Mouse (Mus musculus): ENCODE measurements around the gene Arl15. TPM values are rescaled to one million over a fixed set of nuclear protein-coding genes. Genes with fewer than 3 reads are reported as not detected.

The Arl15 gene
- total RNA-seq, 1 experiment from 2014 or later: 16.2 TPM

DNA sequence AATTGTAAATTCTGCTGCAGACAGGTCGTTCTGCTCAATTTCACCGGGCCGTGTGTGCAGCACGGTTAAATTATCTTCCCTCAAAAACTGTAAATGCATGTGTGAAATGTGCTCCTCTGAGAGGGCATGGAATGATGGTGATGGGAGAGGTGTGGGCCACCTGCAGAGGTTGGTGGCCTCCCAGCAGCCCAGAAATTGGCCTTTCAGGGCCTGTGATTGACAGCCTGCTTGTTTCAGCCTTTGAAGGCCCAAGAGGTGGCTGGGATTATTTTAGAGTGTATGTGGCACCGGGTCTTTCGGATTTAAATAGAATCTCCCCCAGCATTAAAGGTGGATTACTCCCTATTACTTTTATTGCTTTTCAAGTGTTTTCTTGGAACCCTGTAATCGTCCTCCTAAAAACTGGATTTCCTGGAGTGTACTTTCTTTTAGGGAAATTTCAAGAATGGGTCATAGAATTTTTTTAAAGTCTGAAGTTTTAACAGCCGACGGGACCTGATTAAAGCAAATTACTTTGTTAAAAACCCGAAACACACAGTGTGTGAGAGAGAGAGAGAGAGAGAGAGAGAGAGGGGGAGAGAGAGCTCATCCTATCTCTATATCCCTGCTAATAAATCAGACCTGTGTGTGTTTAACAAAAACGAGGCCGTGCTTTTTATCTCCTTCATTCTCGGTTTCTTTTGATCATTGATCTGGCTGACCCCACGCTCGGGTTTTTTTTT lies 186.6 kb downstream of the Arl15 start:
- no peak for ATAC-seq (replicated peaks in 1 of 2; ENCODE audit: insufficient read depth in 1 of 2, low FRiP score in 2 of 2, low TSS enrichment in 1 of 2, low read depth in 1 of 2, poor library complexity in 2 of 2, severe bottlenecking in 2 of 2)

- no peak for ATAC-seq (replicated peaks in 1 of 2; ENCODE audit: insufficient read depth in 1 of 2, low FRiP score in 2 of 2, low TSS enrichment in 1 of 2, low read depth in 1 of 2, poor library complexity in 2 of 2, severe bottlenecking in 2 of 2)
Observed at GRCm38 (mm10) chr13:113981461-113982000, 187.2 kb downstream of the Arl15 start.

GRCm38 (mm10) chr13:113983633-113984032 lies 189.3 kb downstream of the Arl15 start:
- no peak for ATAC-seq (replicated peaks in 1 of 2; ENCODE audit: insufficient read depth in 1 of 2, low FRiP score in 2 of 2, low TSS enrichment in 1 of 2, low read depth in 1 of 2, poor library complexity in 2 of 2, severe bottlenecking in 2 of 2)

GRCm38 (mm10) chr13:113984491-113984890 lies 190.2 kb downstream of the Arl15 start:
- ATAC-seq (replicated peaks in 1 of 2; ENCODE audit: insufficient read depth in 1 of 2, low FRiP score in 2 of 2, low TSS enrichment in 1 of 2, low read depth in 1 of 2, poor library complexity in 2 of 2, severe bottlenecking in 2 of 2): no peak

GRCm38 (mm10) chr13:113986864-113987562 lies 192.7 kb downstream of the Arl15 start:
- ATAC-seq (replicated peaks in 1 of 2; ENCODE audit: insufficient read depth in 1 of 2, low FRiP score in 2 of 2, low TSS enrichment in 1 of 2, low read depth in 1 of 2, poor library complexity in 2 of 2, severe bottlenecking in 2 of 2): no peak

- no peak for ATAC-seq (replicated peaks in 1 of 2; ENCODE audit: insufficient read depth in 1 of 2, low FRiP score in 2 of 2, low TSS enrichment in 1 of 2, low read depth in 1 of 2, poor library complexity in 2 of 2, severe bottlenecking in 2 of 2)
Observed at GRCm38 (mm10) chr13:113990247-113990646, 195.9 kb downstream of the Arl15 start.

GRCm38 (mm10) chr13:113990701-113991100 lies 196.4 kb downstream of the Arl15 start:
- ATAC-seq (replicated peaks in 1 of 2; ENCODE audit: insufficient read depth in 1 of 2, low FRiP score in 2 of 2, low TSS enrichment in 1 of 2, low read depth in 1 of 2, poor library complexity in 2 of 2, severe bottlenecking in 2 of 2): peak in 1 of 2 experiments; percentile 19; a peak in 1 of 4 replicates

DNA sequence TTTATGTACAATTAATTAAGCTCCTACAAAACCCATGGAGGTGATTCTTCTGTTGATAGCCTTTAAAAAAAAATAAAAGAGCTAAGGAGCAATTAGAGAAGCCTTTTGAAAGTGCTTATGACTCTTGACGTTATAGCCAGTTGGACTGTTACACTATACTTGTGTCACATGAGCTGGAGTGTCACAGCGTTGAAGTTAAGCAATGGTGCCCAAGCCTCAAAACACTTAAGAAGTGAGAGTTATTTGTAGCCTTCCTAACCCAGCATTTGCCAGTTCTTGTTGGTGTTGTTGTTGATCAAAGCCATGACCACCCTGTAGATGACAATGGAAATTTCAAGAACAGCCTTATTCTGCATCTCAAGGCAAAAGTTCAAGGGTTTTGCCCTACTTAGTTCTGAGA lies 198.8 kb downstream of the Arl15 start:
- no peak for ATAC-seq (replicated peaks in 1 of 2; ENCODE audit: insufficient read depth in 1 of 2, low FRiP score in 2 of 2, low TSS enrichment in 1 of 2, low read depth in 1 of 2, poor library complexity in 2 of 2, severe bottlenecking in 2 of 2)

DNA sequence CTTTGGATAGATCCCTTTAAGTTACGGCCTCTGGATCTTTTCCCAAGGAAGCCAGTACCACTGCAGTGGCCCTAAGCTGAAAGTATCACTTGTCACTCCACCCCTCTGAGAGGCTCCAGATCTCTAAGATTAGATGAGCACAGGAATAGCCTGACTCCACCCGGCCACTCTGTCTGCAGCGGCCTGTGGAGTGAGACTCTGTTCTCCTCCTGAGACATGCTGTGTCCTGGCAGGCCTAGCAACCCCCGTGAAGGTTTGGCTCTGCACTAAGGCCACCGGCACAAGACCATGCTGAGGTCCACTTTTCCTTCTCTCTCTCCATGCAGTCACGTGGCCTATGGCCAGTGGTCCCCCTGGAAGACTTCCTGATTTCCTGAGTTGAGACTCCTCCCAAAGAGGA lies 200.3 kb downstream of the Arl15 start:
- ATAC-seq (replicated peaks in 1 of 2; ENCODE audit: insufficient read depth in 1 of 2, low FRiP score in 2 of 2, low TSS enrichment in 1 of 2, low read depth in 1 of 2, poor library complexity in 2 of 2, severe bottlenecking in 2 of 2): no peak

DNA sequence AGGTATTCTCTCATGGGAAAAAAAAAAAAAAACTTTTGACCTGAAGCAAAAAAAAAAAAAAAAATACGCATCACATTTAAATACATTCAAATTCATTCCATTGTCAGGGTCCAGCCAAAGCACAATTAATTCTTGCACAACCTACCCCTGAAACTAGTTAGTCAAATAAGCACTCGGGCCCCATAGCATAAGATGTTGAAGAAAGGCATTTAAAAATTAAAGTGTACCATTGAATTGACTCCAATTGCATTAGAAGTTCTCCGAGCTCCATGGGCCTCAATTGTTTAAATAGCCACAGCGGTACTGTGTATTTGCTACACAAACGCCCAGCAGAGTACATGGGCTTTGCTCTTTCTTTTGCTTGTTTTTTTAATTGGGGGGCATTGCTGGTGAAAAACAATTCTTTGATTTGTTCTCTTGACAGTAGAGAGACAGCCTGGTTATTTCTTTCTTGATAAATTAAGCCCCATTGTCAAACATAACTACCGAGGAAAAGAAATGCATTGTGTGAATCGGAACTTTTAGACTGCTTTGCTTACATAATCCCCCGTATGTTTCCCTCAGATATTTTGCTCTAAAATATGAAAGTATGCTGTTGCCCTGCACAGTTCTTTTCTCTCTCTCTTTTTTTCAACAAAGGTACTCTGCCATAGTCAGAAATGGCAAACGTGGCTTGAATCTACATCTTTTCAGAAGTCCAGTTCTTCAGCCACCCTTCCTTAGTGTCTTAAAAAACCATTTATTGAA lies 201.4 kb downstream of the Arl15 start:
- no peak for ATAC-seq (replicated peaks in 1 of 2; ENCODE audit: insufficient read depth in 1 of 2, low FRiP score in 2 of 2, low TSS enrichment in 1 of 2, low read depth in 1 of 2, poor library complexity in 2 of 2, severe bottlenecking in 2 of 2)

- no peak for ATAC-seq (replicated peaks in 1 of 2; ENCODE audit: insufficient read depth in 1 of 2, low FRiP score in 2 of 2, low TSS enrichment in 1 of 2, low read depth in 1 of 2, poor library complexity in 2 of 2, severe bottlenecking in 2 of 2)
Observed at GRCm38 (mm10) chr13:113998811-113999210, 204.5 kb downstream of the Arl15 start.

DNA sequence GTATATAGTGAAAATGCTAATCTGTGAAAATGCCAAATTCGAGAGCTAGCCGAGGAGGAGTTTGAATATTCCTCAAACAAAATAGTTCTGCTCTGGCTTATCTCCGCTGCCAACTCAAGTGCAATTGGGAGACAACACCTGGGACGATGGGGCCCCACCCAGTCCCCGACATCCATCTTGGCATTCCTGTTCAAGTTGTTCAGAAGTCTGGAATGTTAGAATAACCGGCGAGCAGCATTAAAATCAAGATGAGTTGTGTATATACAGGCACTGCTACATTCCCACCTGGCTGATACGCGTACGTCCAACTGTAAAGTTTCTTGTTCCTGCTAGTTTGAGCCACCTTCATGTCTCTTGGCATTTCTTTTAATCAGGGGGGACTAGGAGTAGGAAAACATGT lies 209.2 kb downstream of the Arl15 start:
- ATAC-seq (replicated peaks in 1 of 2; ENCODE audit: insufficient read depth in 1 of 2, low FRiP score in 2 of 2, low TSS enrichment in 1 of 2, low read depth in 1 of 2, poor library complexity in 2 of 2, severe bottlenecking in 2 of 2): no peak

DNA sequence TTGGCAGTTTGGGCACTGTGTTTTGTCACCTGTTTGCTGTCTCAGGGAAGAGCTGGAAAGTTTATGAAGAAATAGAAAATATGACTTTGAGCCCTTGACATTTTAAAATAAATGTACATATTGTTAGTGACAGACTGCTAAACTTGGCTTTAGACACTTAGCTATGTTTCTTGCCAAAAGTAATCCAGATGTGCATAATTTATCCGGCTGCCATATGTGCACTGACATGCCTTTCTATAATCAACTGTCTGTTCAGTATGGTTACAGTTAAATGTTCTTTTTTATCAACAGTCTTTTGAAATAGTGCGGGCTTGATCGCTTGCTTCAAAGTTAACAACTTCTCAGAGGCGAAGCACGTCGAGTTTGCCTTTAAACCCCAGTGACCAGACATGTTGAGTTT lies 209.9 kb downstream of the Arl15 start:
- no peak for ATAC-seq (replicated peaks in 1 of 2; ENCODE audit: insufficient read depth in 1 of 2, low FRiP score in 2 of 2, low TSS enrichment in 1 of 2, low read depth in 1 of 2, poor library complexity in 2 of 2, severe bottlenecking in 2 of 2)

GRCm38 (mm10) chr13:114009786-114010185 lies 215.5 kb downstream of the Arl15 start:
- no peak for ATAC-seq (replicated peaks in 1 of 2; ENCODE audit: insufficient read depth in 1 of 2, low FRiP score in 2 of 2, low TSS enrichment in 1 of 2, low read depth in 1 of 2, poor library complexity in 2 of 2, severe bottlenecking in 2 of 2)

GRCm38 (mm10) chr13:114010521-114010920 lies 216.2 kb downstream of the Arl15 start:
- no peak for ATAC-seq (replicated peaks in 1 of 2; ENCODE audit: insufficient read depth in 1 of 2, low FRiP score in 2 of 2, low TSS enrichment in 1 of 2, low read depth in 1 of 2, poor library complexity in 2 of 2, severe bottlenecking in 2 of 2)

GRCm38 (mm10) chr13:114011019-114011418 lies 216.7 kb downstream of the Arl15 start:
- ATAC-seq (replicated peaks in 1 of 2; ENCODE audit: insufficient read depth in 1 of 2, low FRiP score in 2 of 2, low TSS enrichment in 1 of 2, low read depth in 1 of 2, poor library complexity in 2 of 2, severe bottlenecking in 2 of 2): no peak

- no peak for ATAC-seq (replicated peaks in 1 of 2; ENCODE audit: insufficient read depth in 1 of 2, low FRiP score in 2 of 2, low TSS enrichment in 1 of 2, low read depth in 1 of 2, poor library complexity in 2 of 2, severe bottlenecking in 2 of 2)
Observed at GRCm38 (mm10) chr13:114017928-114018327, 223.6 kb downstream of the Arl15 start.

DNA sequence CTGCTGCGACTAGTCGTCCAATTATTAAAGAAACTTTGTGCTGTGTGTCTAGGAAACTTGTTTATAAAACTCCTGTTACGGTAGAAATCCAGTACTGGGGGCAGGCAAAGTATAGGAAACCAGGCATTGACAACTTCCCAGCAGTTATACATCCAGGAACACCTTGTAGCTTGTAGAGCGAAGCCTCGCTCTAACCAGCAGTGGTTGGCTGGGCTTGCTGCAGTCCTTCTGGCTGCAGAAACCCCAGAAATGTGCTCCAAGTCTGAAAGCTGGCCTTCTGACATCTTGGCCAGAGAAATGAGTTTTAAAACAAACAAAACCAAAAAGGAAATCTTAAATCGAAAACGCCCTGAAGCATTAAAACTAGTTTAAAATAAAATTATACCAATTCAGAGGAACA lies 229.2 kb downstream of the Arl15 start:
- no peak for ATAC-seq (replicated peaks in 1 of 2; ENCODE audit: insufficient read depth in 1 of 2, low FRiP score in 2 of 2, low TSS enrichment in 1 of 2, low read depth in 1 of 2, poor library complexity in 2 of 2, severe bottlenecking in 2 of 2)

Measured in hematopoietic stem cell, adult 5-6 weeks (primary cell).